Mouse (Mus musculus) heart, postnatal 4 days (tissue): Measurements from ENCODE around the gene Polk. TPM values are rescaled to one million over a fixed set of nuclear protein-coding genes. Genes with fewer than 3 reads are reported as not detected.
A peak's percentile ranks its signal among the peaks of the same experiment; 100 is the strongest.

ENCODE experiments used
- DNase-seq: peaks from one replicate; pipeline ENCODE4 v3.0.0; 2021
- total RNA-seq, 2 experiments: library from RNA; stranded (reverse); gene quantifications; 2 replicates each; pipeline ENCODE4 v1.2.3; 2021

Gene Polk
- total RNA-seq = 1 to 10 TPM; 5.5 to 7.8 TPM

DNA sequence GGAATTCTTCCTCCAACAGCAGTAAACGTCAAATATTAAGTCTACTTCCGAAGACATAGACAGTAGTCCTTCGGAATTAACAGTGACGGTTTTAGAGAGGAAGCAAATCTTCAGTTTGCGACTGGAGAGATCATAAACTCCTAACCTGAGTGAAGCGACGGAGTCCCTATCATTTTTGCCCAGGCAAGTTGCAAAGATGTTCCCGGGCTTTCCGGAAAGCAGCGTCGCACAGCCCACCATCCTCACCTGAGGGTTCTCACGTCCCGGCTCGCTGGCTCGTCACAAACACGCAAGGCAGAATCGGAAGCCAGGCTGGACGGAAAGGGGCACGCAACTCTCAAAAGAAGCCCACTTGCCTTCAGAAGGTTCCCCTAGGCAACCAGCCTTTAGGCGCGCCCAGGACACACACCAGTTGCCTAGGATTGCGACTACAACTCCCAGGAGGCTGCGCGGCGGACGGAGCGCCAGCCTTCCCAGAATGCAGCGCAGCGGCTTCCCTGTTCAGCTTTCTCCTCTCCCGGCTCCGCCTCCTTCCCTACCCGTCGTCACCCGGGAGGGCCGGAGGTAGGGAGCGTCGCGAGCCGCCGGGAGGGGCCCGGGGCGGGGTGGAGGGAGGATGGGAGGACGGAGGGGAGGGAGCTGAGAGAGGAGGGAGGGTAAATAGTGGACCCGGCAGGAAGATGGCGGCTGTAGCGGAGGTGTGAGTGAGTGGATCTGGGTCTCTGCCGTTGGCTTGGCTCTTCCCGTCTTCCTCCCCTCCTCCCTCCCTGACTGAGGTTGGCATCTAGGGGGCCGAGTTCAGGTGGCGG lies at the start of gene Polk, which contains the start of gene Col4a3bp:
TSS of gene Polk (minus strand) at position 499 of the 809 bp plus-strand sequence.
TSS of gene Col4a3bp (plus strand) at position 538 of the 809 bp plus-strand sequence.
- peak; percentile 97 for DNase-seq

DNA sequence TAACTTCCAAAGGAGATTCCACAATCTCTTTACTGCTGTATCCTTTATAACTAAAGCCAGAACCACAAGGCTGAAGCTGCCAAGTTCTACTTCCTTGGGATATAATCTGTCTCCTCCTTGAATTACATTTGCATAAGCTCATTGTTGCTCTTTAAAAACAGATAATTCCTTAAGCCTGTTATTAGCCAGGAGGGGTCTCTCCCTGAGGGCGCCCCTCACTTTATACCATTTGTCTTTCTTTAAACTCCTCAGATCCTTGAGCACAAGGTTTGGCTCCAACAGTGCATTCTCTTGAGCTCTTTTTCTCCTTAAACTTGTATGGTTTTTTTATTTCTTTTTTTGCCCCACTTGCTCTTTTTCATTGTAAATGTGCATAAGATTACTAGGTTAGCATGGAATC lies 46.3 kb upstream of the Polk start:
- no peak for DNase-seq

DNA sequence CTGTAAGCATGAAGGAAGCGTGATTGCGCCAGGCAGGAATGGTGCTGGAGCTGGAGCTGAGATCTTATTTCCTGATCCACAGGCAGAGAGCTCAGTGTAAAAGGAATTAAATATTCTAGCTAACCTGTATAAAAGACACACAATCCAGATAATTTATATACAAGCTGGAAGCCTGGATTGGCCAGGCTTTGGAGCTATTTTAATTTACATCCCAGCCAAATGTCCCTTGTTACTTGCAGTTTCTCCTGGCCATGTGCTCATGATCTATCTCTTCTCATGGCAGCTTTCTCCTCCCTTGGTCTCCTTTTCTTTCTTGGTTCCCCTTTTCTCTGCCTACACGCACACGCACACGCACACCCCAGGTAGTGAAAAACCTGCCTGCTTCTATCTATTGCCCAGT lies 44.2 kb upstream of the Polk start:
- no peak for DNase-seq

DNA sequence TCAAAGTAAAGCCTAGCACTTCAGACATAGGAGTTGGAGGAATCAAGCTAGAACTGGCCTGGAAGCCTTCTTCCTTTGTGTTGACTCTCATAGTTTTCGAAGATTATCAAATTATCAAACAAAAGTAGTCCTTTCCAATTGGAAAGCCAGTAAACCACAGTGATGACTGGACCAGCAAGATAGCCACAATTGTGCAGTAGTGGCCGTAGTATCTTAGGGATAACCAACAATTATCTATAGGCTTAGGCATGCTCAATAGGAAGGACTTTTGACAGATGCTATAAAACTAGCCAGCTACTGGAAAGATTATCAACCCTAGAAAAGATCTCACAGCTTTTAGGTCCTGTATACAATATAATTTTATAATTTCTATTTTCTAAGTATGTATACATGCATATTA lies 41.8 kb upstream of the Polk start:
- no peak for DNase-seq

DNA sequence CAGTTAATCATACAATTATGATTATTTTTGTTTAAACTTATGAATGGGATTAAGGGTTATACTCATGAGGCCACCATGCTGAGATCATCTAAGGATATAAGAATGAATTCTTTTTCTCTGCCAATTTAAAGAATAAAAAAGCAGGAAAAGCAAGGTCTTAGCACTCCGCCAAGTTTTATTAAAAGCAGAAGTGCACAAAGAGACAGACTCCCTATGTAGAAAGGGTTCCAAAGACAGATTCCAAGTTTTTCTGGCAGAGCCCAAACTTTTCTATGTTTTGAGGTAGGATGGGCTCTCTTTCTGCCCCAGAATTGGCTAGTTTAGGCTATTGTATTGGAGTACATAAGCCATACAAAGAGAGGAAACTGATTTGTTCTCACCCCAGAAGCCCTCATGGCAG lies 37.6 kb upstream of the Polk start:
- no peak for DNase-seq

DNA sequence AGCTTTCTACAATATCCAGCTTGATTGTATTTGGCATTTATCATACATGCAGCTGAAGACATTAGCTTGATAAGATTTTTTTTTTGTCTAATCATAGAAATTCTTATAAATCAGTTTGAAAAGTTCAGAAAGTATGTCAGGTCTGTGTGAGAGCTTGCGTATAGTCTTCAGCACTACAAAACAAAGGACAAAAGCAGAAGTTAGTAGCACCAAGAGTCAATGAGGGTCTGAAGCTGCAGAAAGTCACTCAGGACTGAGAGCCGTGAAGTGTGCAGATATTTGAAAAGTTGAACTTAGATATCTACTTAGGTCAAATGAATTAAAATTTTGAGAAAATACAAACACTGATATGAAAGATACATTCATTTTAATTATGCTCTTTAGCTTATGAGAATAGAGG lies 36.7 kb upstream of the Polk start:
- DNase-seq = no peak

DNA sequence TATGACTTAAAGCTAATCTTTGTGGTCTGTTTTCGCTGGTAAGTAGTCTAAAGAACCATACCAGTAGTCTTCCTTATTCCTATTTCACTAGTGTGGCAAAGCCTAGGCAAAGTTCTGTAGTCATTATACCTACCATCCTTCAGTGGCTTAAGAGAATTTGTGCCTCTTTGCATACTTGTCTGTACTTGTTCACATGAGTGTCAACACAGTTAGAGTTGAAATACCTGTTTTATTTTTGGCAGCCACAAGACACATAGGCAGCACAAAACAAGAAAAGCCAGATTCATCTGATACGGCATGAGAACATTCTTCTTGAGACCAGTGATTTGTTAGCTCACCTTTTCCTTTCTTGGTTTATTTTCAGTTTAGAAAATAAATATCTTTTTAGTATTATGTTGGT lies 31.8 kb upstream of the Polk start:
- DNase-seq = no peak

DNA sequence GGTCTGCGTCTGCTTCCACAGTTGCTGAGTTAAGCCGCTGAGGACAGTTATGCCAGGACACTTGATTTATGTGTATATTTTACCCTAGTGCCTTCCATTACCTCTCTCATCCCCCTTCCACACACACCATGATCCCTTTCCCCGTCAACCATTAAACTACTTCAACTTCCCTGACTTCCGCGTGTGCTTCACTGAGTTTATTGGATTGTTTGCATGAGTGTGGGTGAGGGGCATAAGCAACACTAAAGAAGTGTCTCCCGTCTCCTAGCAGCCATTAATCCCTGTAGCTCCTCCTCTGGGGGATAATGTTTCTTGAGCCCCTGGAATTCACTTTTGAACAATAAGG lies 28.6 kb upstream of the Polk start:
- no peak for DNase-seq

DNA sequence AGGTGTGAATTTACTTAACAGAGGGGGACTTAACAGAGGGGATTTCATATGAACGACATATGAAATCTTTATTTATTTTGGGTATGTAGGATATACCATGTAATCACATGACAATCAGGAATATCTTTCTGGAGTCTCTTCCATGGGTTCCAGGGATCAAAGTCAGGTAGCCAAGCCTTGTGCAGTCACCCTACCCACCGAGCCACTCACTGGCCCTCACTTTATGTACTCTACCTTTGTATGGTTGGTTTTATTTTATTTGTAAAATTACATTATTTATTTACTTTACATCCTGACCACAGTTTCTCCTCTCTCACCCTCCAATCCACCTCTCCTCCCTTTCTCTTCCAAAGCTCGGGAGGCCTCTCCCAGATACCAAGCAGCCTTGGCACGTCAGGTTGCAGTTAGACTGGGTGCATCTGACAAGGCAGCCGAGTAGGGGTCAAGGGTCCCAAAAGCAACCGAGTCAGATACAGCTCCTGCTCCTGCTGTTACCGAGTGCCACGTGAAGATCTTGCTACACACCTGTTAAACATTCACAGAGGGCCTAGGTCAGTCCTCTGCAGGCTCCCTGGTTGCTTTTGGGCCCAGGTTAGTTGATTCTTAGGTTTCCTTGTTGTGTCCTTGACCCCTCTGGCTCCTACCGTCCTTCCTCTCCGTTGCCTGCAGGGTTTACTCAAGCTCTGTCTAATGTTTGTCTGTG lies 28.1 kb upstream of the Polk start:
- DNase-seq = no peak

DNA sequence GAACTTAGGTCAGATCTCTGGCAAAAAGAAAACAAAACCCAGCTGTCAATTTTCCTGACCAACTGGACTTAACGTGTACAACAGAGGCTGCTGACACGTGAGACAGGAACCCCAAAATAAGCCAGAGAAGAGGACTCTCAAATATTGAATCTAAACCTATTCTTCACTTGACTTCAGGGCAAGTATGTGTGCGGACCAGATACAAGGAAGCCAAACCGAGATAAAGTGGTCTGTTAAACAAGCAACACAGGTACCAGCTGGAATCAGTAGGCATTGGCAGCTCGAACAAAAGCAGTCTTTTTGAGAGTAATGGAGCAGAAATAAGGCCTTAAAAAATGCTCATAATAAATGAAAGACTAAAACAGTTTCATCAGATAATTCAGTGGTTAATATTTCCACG lies 25.6 kb upstream of the Polk start:
- no peak for DNase-seq

DNA sequence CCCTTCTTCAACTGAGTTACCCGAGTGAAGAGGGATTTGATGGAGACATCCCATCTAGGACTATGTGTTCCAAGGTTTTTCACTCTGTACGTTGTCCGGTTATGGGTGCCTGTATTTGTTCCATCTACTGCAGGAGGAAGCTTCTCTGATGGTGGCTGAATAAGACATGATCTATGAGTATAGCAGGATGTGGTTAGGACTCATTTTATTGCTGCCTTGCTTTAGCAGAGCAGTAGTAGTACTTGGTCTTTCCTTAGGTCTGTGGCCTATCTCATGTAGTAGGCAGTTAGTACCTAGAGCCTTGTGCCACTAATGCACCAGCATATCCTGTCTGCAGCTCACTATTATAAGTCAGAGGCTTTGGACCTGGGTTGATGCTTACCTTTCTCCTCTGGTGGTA lies 12.7 kb upstream of the Polk start:
- DNase-seq = no peak

DNA sequence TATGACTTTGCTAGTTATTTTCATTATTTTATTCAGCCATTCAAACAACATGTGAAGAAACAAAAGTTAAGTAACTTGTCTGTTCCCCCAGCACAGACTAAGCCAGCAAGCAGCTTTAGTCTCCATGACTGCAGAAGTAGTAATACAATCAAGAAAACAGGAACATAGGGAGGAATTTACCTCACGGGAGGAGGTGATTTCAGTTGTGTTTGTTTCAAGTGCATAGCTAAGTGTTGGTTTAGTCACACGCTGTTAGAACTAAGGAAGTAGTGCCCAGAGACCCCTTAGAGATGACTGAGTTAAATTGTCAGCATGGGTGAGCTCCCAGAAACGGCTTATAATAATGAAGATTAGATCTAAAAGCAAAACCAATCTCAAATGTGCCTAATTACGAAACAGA lies 5.6 kb upstream of the Polk start:
- no peak for DNase-seq

DNA sequence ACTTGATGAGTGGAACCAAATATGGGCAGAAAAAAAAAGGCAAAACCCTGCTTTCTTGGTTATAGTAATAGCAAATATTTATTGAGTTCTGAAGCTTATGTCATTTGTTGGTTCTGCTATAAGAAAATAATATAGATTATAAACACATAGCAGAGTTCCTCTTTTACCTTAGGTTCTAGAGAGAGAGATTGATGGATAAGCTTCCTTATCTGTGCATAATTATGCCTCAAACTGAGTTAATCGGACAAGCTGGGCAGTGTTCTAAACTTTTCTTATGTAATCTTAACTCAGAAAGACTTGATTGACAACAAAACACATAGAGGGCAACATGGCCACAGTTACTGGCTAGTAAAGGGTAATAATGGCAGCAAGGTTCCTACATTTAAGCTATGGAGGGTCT lies 4.9 kb upstream of the Polk start:
- DNase-seq = no peak

DNA sequence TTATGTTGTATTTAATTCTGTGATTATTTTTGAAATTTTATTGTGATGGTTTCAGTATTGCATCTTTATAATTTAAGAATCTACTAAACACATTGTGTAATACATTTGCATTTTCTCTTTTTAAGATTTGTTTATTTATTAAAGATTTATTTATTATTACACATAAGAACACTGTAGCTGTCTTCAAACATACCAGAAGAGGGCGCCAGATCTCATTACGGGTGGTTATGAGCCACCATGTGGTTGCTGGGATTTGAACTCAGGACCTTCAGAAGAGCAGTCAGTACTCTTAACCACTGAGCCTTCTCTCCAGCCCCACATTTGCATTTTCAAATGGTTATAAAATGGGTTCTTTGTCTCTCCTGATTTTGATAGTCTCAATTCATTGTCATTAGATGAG lies 2.1 kb upstream of the Polk start:
- DNase-seq = no peak

DNA sequence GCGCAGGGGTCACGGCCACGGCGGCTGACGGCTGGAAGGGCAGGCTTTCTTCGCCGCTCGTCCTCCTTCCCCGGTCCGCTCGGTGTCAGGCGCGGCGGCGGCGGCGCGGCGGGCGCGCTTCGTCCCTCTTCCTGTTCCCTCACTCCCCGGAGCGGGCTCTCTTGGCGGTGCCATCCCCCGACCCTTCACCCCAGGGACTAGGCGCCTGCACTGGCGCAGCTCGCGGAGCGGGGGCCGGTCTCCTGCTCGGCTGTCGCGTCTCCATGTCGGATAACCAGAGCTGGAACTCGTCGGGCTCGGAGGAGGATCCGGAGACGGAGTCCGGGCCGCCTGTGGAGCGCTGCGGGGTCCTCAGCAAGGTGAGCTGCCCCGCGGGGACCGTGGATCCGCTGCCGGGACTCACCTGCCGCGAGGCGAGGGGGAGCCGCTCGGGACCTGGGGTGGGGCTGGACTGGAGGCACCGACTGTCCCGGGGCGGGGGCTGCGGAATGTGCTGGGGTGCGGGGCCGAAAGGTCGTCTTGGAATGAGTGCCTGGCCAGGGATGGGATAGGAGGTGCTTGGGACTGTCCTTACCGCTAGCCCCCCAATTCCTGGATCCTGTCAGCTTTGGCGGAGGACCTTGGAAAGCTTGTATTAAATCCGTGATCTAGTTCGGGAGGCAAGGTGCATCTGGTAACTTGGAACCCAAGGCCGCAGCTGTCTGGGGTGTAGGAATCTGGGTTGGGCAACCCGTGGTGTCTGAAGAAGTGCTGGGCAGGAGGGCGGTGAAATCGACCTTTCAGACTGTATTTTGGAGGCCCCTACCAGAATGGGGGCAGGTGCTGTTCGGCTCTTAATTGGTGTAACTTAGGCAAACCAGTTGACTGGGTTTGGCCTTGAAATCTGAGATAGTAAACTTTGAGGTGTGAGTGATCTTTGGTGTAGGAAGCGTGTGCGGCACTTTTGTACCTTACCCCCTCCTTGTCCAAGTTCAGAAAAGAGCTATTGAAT lies 817 bp upstream of the Polk start:
- DNase-seq = no peak

DNA sequence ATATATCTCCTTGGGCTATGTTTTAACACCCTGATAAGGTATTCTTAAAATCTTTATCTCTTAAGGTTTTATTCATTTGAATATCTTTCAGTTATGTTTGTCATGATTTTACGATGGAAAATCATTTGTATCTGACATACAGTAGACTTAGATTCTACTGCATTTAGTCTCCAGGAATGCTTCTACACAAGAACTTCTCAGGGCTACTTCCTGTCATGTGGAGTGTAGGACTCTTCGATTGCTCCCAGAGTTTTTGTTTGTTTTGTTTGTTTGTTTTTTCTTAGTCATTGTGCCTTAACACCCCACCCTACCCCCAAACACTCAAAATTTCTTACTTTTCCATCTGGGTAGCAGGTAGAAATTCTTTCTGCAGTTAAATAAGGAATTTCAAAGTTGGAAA lies 998 bp downstream of the Polk start:
- no peak for DNase-seq

DNA sequence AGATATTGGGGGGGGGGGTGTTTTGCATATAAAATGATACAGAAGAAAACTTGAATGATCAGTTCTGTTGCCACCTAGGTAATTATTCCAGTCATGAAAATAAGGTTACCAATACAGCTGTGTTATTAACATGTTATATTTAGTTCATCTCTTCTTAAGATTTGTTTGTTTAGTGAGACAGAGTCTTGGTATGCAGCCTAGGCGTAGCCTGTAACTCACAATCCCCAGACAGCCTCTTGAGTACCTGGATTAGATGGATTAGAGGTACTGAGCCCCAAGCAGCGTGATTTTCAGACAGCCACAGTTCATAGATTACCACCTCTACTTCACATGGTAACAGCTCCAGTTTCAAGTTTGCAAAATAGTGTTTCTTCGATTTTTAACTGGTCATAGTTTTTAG lies 4.3 kb downstream of the Polk start:
- DNase-seq = no peak

DNA sequence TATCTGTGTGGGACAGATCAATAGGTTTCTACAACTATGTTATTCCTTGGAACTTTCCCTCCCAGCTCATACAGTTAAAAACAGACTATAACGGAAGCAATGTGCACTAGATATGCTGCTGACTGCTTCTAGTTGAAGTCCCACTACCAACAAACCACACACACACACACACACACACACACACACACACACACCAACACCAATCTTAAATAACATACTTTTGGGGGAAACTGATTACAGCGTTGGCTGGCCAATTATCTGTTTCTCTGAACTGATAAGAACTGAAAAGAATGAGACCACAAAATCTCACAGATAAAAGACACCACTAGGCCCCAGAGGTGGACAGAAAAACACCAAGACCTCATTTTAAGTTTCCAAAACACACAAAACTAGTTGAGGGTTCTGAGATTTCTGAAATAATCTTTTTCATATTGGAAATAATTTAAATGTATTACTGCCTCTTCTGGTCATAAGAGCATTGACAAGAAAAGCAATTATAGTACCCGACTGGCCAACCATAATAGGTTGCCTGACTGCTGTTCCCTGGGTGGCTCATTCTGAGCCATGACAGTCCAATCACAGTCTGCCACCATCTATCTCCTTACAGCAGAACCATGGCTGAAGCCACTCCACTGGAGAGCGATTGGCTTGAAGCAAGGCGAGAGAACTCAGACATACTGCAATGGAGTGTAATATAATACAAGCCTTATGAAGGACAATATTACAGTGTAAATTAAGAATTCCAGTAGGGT lies 5.4 kb downstream of the Polk start:
- no peak for DNase-seq

DNA sequence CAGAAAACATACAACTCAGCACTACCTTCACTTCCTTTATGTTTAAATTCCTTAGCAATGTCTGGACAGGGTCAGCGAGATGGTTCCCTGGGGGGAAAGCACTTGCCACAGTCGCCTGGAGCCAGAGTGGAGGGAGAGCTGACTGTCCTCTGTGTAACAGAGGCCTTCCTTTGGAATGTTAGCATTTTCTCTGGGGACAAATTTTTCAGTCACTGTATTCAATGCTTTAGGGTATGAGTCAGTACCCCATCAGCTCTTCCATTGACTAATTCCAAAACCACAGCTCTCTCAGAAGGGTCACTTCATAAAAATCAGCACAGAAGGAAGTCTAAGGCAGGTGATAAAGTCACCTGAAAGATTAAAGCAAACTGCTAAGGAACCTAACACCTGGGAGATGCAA lies 8.6 kb downstream of the Polk start:
- no peak for DNase-seq

DNA sequence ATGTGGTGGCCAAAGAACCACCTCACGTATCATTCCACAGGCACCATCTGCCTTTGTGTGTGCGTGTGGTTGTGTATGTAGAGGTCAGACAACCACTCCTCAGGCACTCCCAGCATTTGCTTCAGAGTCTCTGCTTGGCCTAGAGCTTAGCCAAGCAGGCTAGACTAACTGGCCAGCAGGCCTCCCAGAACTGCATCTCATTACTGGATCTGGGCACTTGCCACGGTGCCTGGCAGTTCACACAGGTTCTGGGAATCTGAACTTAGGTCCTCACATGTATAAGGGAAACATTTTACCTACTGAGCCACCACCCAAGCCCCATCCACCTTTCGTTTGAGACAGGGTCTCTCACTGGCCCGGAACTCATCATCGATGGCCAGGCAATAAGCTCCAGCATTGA lies 10.2 kb downstream of the Polk start:
- no peak for DNase-seq

DNA sequence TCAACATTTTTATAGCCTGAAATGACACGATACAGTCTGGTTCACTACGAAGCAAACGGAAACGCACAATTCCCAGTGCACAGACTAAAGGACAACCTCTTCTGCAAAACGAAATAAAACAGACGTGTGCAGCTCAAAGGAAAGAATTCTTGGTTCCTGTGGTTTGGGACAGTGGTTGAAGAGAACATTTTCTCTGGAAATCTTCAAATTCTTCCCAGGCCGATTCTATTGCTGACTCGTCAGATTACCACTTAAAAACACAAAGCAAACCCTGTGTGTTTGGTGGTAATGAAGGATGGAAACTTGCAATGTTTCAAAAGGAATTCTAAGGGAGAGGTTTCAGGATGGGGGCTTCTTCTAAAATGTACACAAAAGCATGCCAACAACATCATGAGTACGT lies 12.3 kb downstream of the Polk start:
- no peak for DNase-seq

DNA sequence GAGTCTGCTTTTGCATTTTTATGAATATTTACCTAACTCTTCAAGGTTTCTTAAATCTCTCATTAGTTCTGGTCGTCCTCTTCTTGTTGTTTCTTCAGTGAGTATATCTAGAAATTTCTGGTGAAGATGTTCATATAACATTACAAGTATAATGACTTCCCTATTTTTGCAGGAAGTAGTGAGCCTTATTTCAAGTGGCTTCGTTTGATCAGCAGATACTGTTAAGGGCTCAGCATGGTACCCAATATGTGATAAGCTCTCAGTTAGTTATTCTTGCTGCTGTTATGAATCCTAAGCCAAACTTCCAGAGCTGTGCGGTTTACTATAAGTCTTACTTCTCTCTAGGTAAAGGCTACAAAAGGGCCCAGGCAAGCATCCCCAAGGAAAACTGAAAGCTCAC lies 12.8 kb downstream of the Polk start:
- no peak for DNase-seq
